Mouse (Mus musculus) neural tube, embryonic 15.5 days (tissue): ENCODE measurements around the gene Tbc1d22a. TPM values are rescaled to one million over a fixed set of nuclear protein-coding genes. Genes with fewer than 3 reads are reported as not detected.

Source experiments
- polyA plus RNA-seq: library from polyadenylated mRNA; unstranded; fragments of >200 nt; fragmentation: Nextera tagmentation; extraction: Ambion mirVana; gene quantifications from 2 replicates; pipeline ENCODE4 v1.2.1, GENCODE M21; 2015

Gene Tbc1d22a
- polyA plus RNA-seq, 1 experiment from 2014 or later, result 11.0 TPM

Other genes with a start within 250 kb of the Tbc1d22a start
- 0.88 and 1.4 TPM in 2 replicates for gene Celsr1, start 180.7 kb upstream of the Tbc1d22a start, polyA plus RNA-seq
- 25.4 and 25.8 TPM in 2 replicates for gene Gramd4, start 156.8 kb upstream of the Tbc1d22a start, polyA plus RNA-seq
- gene Cerk, start 28.3 kb upstream of the Tbc1d22a start, polyA plus RNA-seq, result 26.4 and 27.5 TPM in 2 replicates